Mouse (Mus musculus) cortical plate, adult 2 months (tissue): Measurements from ENCODE around the gene Gm826.

Experiments used
- CTCF ChIP-seq: fragments of 200-500 bp; IDR thresholded peaks from 2 replicates; pipeline ENCODE4 v1.5.1; 2011; ENCODE audit warnings: mild to moderate bottlenecking, control low read depth, low read length; ENCODE audit not compliant: insufficient read depth; ENCODE audit errors: extremely low read depth
- POLR2A ChIP-seq: fragments of 200-500 bp; IDR thresholded peaks from 2 replicates; pipeline ENCODE4 v1.6.1; 2011; ENCODE audit warnings: mild to moderate bottlenecking, low read length, control low read depth; ENCODE audit not compliant: insufficient read depth; ENCODE audit errors: extremely low read depth

DNA sequence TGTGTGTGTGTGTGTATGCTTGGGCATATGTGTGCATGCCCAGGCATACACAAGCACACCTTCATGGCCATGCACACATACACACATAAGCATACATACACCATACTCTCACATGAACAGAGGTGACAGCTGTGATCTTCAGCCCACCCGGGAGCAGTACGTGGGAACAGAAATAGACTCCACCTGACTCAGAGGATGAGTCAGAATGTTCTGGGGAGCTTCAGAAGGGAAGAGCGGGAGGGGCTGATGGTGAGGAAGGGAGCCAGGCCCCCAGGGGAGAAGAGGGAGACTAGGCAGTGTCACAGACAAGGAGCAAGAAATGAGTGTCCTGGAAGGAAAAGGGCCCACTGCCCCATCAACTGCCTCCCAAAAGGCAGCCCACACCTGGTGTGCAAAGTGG is 72.4 kb downstream of the Gm826 start:
- TF ChIP-seq CTCF (no peak), POLR2A (no peak)
